Mouse (Mus musculus) neural tube, embryonic 12.5 days (tissue): ENCODE results near the gene Havcr1. TPM values are rescaled to one million over a fixed set of nuclear protein-coding genes. Genes with fewer than 3 reads are reported as not detected.

ENCODE experiments used
- polyA plus RNA-seq: library from polyadenylated mRNA; unstranded; fragments of >200 nt; fragmentation: Nextera tagmentation; extraction: Ambion mirVana; gene quantifications from 2 replicates; pipeline ENCODE4 v1.2.1, GENCODE M21; 2016

The Havcr1 gene
- polyA plus RNA-seq, 1 experiment from 2014 or later = not detected

Other genes with a start within 250 kb of the Havcr1 start
- gene Gm12169, start 210.9 kb upstream of the Havcr1 start, polyA plus RNA-seq = not detected in 2 replicates
- gene BC053393, start 163.5 kb upstream of the Havcr1 start, polyA plus RNA-seq = not detected in 2 replicates
- gene Dppa1, start 105.8 kb upstream of the Havcr1 start, polyA plus RNA-seq = not detected in 2 replicates
- not detected in 2 replicates for gene Timd2, start 28.0 kb upstream of the Havcr1 start, polyA plus RNA-seq
- not detected in 2 replicates for gene Timd4, start 75.7 kb downstream of the Havcr1 start, polyA plus RNA-seq